Mouse (Mus musculus) midbrain, embryonic 11.5 days (tissue): ENCODE data around the gene Eci3. TPM values are rescaled to one million over a fixed set of nuclear protein-coding genes. Genes with fewer than 3 reads are reported as not detected.
"Not testable (repeated sequence)": the region's sequence is repeated elsewhere in the genome, so short reads cannot be mapped to it uniquely, and the experiment has no call there.

Source experiments
- ATAC-seq: fragments of 200-750 bp; cut with Nextera tagmentation; 2 replicates; pipeline ENCODE4 v1.8.0; 2017; ENCODE audit warnings: moderate TSS enrichment, moderate library complexity; ENCODE audit not compliant: low FRiP score
- DNase-seq: peaks from one replicate; pipeline ENCODE4 v3.0.0; 2015; ENCODE audit warnings: low spot score; ENCODE audit errors: missing footprints
- H3K27ac ChIP-seq: fragments of 300-500 bp; sonication (generic); 2 replicates; pipeline ENCODE4 v1.5.1; 2014; ENCODE audit warnings: low read depth, low read length
- H3K27me3 ChIP-seq: fragments of 300-500 bp; sonication (generic); 2 replicates; pipeline ENCODE4 v1.6.1; 2014; ENCODE audit warnings: mild to moderate bottlenecking, low read length, moderate library complexity, mixed read lengths; ENCODE audit not compliant: control insufficient read depth, insufficient read depth
- H3K36me3 ChIP-seq: fragments of 300-500 bp; sonication (generic); 2 replicates; pipeline ENCODE4 v1.6.1; 2014; ENCODE audit warnings: mild to moderate bottlenecking, low read length, moderate library complexity, mixed read lengths; ENCODE audit not compliant: control insufficient read depth, insufficient read depth
- H3K4me1 ChIP-seq: fragments of 300-500 bp; sonication (generic); 2 replicates; pipeline ENCODE4 v1.6.1; 2014; ENCODE audit warnings: low read length; ENCODE audit not compliant: control insufficient read depth, insufficient read depth
- H3K4me2 ChIP-seq: fragments of 300-500 bp; sonication (generic); 2 replicates; pipeline ENCODE4 v1.6.1; 2014; ENCODE audit warnings: mild to moderate bottlenecking, moderate library complexity
- H3K4me3 ChIP-seq: fragments of 300-500 bp; sonication (generic); 2 replicates; pipeline ENCODE4 v1.5.1; 2014; ENCODE audit warnings: low read depth, low read length
- H3K9ac ChIP-seq: fragments of 300-500 bp; sonication (generic); 2 replicates; pipeline ENCODE4 v1.6.1; 2014; ENCODE audit warnings: low read length
- H3K9me3 ChIP-seq: fragments of 300-500 bp; sonication (generic); 2 replicates; pipeline ENCODE4 v1.6.1; 2016; ENCODE audit warnings: low read length; ENCODE audit not compliant: control insufficient read depth
- WGBS: fragments of 180-500 bp; shearing (Covaris S2); extraction: QIAGEN DNeasy Blood & Tissue Kit; methylation state at CpG from one replicate; pipeline ENCODE4 v1.1.7; 2014; 5-methylcytosine and 5-hydroxymethylcytosine counted together
- polyA plus RNA-seq: library from polyadenylated mRNA; unstranded; fragments of >200 nt; fragmentation: Nextera tagmentation; extraction: Ambion mirVana; gene quantifications from 2 replicates; pipeline ENCODE4 v1.2.1, GENCODE M21; 2014

The Eci3 gene
- polyA plus RNA-seq, 1 experiment from 2014 or later = 0.94 TPM

- WGBS = 89% methylated on average over 3 of the region's 3 CpGs
- not testable (repeated sequence) for H3K4me3 ChIP-seq, H3K27me3 ChIP-seq, H3K36me3 ChIP-seq, H3K9me3 ChIP-seq, H3K4me1 ChIP-seq, H3K4me2 ChIP-seq, DNase-seq, H3K9ac ChIP-seq, ATAC-seq, H3K27ac ChIP-seq
Measured at GRCm38 (mm10) chr13:34958158-34958557, 5.5 kb downstream of the Eci3 start.

GRCm38 (mm10) chr13:34956901-34957300 lies 6.7 kb downstream of the Eci3 start:
- 89% methylated on average over 4 of the region's 4 CpGs for WGBS
- Histone ChIP-seq H3K9ac (no peak overlapping the region), H3K4me2 (no peak overlapping the region), H3K9me3 (no peaks in the 10 kb centered on the region), H3K4me1 (no peaks in the 10 kb centered on the region), H3K27ac (no peak overlapping the region), H3K36me3 (no peaks in the 10 kb centered on the region), H3K27me3 (no peaks in the 10 kb centered on the region), H3K4me3 (no peak overlapping the region)
- ATAC-seq = no peak
- DNase-seq = no peak

GRCm38 (mm10) chr13:34951437-34951836 lies 12.2 kb downstream of the Eci3 start:
- not testable (repeated sequence) for H3K36me3 ChIP-seq, H3K4me1 ChIP-seq, ATAC-seq, H3K9me3 ChIP-seq, H3K27me3 ChIP-seq, H3K9ac ChIP-seq, H3K4me2 ChIP-seq, H3K27ac ChIP-seq, DNase-seq, H3K4me3 ChIP-seq
- 91% methylated on average over 2 of the region's 2 CpGs for WGBS

GRCm38 (mm10) chr13:34942370-34942769 lies 21.2 kb downstream of the Eci3 start:
- DNase-seq = no peak
- Histone ChIP-seq H3K9me3 (no peaks in the 10 kb centered on the region), H3K9ac (no peak overlapping the region), H3K4me1 (no peaks in the 10 kb centered on the region), H3K4me3 (no peak overlapping the region), H3K27ac (no peak overlapping the region), H3K27me3 (no peaks in the 10 kb centered on the region), H3K4me2 (no peak overlapping the region), H3K36me3 (no peaks in the 10 kb centered on the region)
- ATAC-seq = no peak

GRCm38 (mm10) chr13:34934931-34935644 lies 28.5 kb downstream of the Eci3 start:
- no peaks in the 10 kb centered on the region for H3K36me3 ChIP-seq
- WGBS = 83% methylated on average over 10 of the region's 10 CpGs
- no peaks in the 10 kb centered on the region for H3K9me3 ChIP-seq
- H3K4me2 ChIP-seq = no peak overlapping the region
- no peaks in the 10 kb centered on the region for H3K4me1 ChIP-seq
- H3K27ac ChIP-seq = no peak overlapping the region
- no peaks in the 10 kb centered on the region for H3K27me3 ChIP-seq
- H3K4me3 ChIP-seq = no peak overlapping the region
- ATAC-seq (no peak), DNase-seq (no peak)
- H3K9ac ChIP-seq = no peak overlapping the region

- ATAC-seq (no peak), DNase-seq (no peak)
- H3K27ac ChIP-seq = no peak within 1 kb of the TSS
- H3K9me3 ChIP-seq = no peaks in the 10 kb centered on the region
- H3K36me3 ChIP-seq = no peaks in the 10 kb centered on the region
- no peaks in the 10 kb centered on the region for H3K4me1 ChIP-seq
- H3K4me3 ChIP-seq = no peak within 1 kb of the TSS
- no peaks in the 10 kb centered on the region for H3K27me3 ChIP-seq
- no peak within 1 kb of the TSS for H3K4me2 ChIP-seq
- 85% methylated on average over 4 of the region's 4 CpGs for WGBS
- no peak within 1 kb of the TSS for H3K9ac ChIP-seq
Measured at GRCm38 (mm10) chr13:34924210-34924609, 39.4 kb downstream of the Eci3 start, which contains the start of the genes Fam217a and 4933417A18Rik. TSS of gene Fam217a (minus strand) at chr13:34924310. TSS of gene 4933417A18Rik (plus strand) at chr13:34924409.

GRCm38 (mm10) chr13:34916520-34917167 lies 47.0 kb downstream of the Eci3 start:
- peak; percentile 69 for ATAC-seq
- H3K27ac ChIP-seq = no peak overlapping the region

GRCm38 (mm10) chr13:34914614-34915013 lies 49.0 kb downstream of the Eci3 start:
- Histone ChIP-seq H3K4me3 (no peak overlapping the region), H3K9me3 (no peaks in the 10 kb centered on the region), H3K4me2 (no peak overlapping the region), H3K36me3 (no peaks in the 10 kb centered on the region), H3K4me1 (peaks cover 3% of the 10 kb centered on the region; the same call in 1 of the 2 replicates), H3K27ac (no peak overlapping the region), H3K9ac (no peak overlapping the region), H3K27me3 (no peaks in the 10 kb centered on the region)
- 89% methylated on average over 9 of the region's 9 CpGs for WGBS
- DNase-seq (no peak), ATAC-seq (no peak)

More at GRCm38 (mm10) chr13:34916520-34917167, 47.0 kb downstream of the Eci3 start:
- DNase-seq = peak; percentile 88
- H3K4me3 ChIP-seq = no peak overlapping the region; the same call in 1 of the 2 replicates
- WGBS = 44% methylated on average over 36 of the region's 37 CpGs
- peaks cover 3% of the 10 kb centered on the region; the same call in 1 of the 2 replicates for H3K4me1 ChIP-seq
- no peaks in the 10 kb centered on the region for H3K9me3 ChIP-seq
- H3K4me2 ChIP-seq = peak overlapping the region; percentile 40
- no peaks in the 10 kb centered on the region for H3K36me3 ChIP-seq
- H3K27me3 ChIP-seq = no peaks in the 10 kb centered on the region
- H3K9ac ChIP-seq = peak overlapping the region; percentile 45; the same call in 1 of the 2 replicates
